Mouse (Mus musculus): ENCODE data around the gene 1110004F10Rik.
A peak's percentile ranks its signal among the peaks of the same experiment; 100 is the strongest.

The 1110004F10Rik gene

DNA sequence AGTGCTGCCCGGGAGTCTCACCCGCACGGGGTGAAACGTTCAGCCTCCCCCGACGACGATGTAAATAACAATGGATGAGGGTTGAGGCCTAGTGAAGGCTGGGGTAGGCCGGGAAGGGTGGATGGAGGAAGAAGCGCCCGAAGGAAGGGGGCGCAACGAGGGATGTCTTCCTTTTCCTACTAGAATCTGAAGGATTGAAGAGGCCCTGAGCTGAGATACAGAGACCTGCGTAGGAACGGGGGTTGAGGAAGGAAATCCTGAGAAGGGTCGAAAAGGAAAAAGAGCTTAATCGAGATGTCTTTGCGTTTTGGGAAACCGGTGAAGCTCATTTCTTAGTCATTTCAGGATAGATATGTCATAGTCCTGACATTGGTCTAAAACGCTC, 54.3 kb downstream of the 1110004F10Rik start:
- DNase-seq (ENCODE audit: low spot score) = peak; percentile 17

DNA sequence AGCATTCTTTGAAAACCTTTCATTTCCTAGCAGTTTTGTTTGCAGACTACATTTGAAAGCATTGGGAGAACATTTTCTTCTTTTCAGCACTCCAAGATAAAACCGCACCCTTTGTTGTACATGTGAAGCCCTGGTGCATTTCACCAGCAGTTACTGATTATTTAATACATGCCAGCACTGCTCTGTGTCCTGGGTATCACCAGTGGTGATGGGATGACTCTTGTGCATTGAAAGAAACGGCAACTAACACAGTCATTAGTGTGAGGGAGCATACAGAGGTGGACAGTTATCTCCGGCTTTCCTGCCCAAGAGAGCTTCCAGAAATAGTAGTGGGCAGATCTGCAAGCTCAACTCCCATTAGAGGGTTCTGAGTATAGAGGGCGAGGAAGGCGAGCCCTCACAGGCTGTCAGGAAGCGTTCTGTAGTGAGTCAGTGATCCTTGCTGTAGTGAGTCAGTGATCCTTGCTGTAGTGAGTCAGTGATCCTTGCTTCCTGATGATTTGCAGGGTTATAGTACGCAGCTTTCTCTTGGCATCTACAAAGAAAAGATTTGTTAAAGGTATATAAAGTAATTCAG, 60.8 kb downstream of the 1110004F10Rik start:
- no peak for DNase-seq (ENCODE audit: low spot score)

DNA sequence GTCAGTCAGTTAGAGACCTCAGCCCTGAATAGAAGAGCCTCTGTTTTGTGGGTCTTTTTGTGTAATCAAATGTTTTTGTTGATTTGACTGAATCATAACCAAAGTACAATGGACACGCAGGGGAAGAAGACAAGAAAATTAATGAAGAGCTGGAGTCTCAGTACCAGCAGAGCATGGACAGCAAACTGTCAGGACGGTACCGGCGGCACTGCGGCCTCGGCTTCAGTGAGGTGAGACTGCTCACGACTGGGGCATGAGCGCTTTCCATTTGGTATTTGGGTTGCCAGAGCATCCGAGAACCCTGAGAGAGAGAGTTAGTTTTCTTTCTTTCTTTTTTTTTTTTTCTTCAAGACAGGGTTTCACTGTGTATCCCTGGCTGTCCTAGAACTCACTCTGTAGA, 63.9 kb downstream of the 1110004F10Rik start:
- DNase-seq (ENCODE audit: low spot score) = no peak

DNA sequence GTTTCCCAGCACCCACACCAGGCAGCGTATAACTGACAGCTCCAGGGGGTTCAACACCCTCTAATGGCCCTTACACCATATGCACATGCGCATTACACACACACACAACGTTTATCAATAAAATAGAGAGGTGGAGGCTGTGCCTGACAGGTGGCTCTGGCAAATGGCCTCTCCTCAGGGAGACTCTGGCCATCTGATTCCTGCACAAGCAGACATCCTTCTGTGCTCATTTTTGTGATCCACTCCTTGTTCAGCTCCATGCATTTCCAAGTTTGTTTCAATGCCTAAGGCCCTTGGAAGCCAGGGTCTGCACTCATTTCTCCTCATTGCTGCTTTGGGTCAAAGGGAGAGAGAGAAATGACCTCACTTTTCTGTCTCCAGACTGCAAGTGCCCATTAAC, 71.5 kb downstream of the 1110004F10Rik start:
- DNase-seq (ENCODE audit: low spot score) = no peak

DNA sequence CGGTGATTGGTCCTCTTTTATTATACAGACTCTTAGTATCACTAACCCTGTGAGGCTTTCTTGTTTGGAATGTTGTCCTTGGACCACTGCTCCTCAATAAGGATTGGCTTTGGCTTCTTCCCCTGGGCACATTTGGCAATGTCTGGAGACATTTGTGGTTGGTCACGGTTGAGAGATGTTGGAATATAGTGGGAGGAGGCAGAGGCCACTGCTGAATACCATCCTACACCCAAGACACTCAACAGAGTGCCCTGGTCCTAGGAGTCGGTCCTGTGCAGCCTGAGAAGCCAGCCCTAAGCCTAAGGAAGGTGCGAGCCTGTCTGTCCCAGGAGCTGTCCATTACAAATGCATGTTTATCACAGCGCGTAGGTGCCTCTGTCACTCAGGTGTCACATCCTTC, 72.3 kb downstream of the 1110004F10Rik start:
- no peak for DNase-seq (ENCODE audit: low spot score)

DNA sequence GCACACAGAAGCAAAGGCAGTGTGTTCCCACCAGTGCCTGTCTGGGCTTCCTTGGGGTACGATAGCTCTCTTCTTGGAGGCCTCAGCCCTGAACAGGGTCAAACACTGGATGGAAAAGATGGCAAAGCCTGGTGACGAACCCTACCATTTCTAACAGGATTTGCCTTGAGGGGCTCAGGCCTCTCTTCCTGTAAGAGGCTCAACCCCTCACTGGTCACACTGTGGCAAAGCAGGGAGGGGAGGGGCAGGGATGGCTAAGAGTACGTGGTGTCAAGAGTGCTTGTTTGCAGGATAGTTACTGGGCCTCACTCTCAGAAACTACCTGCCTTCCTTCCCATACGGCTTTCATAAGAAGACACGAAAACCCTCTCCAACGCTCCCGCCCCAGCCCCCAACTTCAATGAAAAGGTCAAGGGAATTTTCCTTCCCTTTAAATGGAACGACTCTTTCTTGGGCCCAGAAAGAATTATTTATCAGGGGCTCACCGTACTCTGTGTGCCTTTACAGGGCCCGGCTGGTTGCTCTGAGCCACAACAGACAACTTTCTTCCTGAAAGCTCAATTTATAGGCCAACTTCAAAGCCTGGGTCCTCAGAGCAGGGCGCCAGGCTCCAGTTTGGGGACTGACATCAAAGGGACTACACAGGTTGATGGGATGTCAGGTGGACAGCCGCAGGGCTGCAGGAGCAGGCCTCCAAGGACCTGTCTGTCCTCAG, 76.2 kb downstream of the 1110004F10Rik start:
- DNase-seq (ENCODE audit: low spot score) = no peak

DNA sequence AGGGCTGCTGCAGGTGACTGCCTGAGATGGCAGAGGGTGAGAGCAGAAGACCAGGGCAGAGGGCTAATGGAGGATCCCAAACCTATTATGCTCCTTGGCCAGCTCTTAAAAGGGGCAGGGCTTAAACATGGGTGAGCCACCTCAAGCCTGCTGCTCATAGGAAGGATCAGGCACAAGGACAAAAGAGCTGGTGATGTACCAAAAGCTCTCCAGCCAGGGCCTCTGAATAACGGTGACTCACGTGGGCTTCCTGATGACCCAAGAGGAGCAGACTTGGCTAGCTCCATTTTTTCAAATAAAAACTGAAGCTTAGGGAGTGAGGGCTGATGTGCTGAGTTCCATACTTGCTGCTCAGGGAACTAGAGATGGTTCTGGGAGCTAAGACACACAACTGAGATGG, 76.8 kb downstream of the 1110004F10Rik start:
- DNase-seq (ENCODE audit: low spot score) = no peak

DNA sequence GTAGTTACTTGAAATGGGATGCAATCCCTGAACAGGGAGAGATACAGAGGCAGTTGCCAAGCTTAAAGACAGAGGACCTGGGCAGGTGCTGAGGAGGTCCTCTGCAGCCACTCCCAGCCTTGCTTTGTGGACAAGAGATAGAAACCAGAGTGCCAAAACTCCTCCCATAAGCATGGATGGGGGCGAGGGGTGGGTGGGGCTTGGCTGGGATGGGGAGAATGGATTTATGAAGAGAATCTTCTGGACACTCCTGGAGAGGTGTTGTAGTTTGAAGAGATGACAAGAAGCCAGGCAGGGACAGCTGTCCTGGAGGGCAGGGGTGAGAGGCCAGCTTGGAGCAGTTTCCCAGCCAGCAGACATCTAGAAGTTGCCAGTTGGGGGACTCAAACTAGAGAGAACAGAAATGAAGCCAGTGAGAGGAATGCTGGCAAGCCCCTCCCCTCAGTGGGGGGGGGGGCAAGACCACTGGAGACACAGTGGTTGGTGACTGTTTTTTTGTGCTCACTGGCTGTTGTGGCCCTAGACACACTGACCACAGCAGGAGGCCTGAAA, 80.2 kb downstream of the 1110004F10Rik start:
- DNase-seq (ENCODE audit: low spot score) = no peak

DNA sequence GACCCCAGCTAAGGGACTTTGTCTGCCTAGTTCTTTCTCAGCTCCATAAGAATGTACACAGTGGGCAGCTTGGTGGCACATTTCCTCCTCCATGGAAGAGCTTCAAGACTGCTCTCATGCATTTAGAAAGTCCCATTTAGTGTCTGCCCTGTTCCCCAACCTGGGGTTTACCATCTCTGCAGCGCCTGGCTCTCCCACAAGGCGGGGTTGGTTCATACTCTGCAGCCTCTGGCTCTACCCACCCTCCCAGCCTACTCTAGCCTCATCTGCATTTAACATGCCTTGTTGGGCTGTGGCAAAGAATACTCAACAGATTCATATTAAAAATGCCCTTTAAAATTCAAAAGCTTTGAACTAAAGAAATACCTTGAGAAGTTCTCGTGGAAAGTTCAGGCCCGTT, 81.5 kb downstream of the 1110004F10Rik start:
- no peak for DNase-seq (ENCODE audit: low spot score)

DNA sequence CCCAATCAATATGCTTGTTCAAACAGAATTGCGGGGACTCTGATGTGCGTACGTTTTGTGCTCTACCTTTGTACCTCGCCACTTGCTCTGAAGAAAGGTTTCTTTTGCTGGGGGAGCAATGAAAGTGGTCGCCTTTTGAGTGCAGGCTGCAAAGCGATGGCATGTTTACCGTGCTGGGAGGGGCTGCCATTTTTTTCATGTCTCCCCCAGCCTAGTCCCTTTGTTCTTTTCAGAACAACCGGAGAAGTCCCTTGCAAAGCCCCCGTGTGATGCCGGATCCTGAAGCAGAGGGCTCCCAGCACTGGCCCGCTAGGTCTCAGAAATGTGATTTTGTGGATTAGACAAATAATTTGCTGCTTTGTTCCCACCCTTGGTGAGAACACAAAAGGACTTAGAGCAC, 82.0 kb downstream of the 1110004F10Rik start:
- no peak for DNase-seq (ENCODE audit: low spot score)

DNA sequence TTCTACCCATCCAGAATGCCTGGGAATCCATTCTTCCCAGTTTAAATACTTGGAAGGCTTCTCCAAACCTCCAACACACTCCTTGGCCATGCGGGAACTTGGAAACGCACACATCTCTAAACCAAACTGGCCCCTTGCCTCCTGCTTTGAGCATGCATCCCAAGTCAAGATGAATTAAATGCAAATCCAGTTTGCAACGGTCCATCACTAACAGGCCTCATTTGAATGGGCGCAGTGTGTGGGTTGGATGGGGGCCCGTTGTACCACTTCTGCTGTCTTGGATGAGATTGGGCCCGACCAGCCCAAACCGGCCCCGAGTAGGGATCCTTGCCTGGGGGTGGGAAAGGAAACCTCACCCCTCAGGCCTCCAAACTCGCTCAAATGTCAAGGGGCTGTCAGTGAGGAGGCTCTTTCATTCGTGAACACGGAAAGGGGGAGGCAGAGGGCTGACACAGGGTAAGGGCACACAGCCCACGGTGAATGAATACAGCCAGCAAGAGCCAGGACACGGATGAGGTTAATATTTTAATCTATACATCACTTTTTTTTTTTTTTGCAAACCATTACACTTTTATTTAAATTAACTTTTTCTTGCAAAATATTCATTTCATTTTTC, 83.9 kb downstream of the 1110004F10Rik start:
- no peak for DNase-seq (ENCODE audit: low spot score)

DNA sequence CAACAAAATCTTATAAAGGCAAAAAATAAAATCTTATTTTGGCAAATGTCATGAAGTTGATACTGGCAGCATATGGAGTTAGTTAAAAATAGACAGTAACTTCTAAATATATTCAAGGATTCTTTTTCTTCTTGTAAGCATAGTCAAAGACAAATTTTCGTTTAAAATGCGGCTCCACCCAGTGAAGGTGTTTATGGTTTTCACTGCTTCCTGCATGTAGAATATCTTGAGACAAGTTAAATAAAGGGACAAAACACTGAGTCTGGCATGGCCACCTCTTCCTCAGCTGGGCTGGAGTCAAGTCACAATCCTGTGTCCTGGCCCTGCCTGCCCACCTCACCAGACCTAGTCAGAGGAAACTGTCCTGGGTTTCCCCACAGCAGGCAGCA, 84.4 kb downstream of the 1110004F10Rik start:
- no peak for DNase-seq (ENCODE audit: low spot score)

DNA sequence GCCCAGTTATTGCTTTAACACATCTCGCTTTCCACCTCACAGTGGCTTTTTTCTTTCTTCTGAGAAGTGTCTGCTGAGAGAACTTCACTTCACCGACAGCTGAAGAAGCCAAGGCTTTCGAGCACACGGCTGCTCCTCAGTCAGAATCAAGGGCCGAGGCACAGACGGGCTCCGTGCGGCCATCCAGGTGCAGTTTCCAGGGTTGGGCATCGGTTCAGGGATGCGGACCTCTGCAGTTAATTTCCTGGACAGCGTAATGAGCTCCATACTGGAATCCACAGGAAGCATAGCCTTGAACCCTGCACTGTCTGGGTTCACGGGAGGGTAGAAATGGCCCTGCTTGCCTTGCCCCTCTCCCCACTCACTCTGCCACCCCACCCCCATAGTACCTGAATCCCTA, 84.9 kb downstream of the 1110004F10Rik start:
- no peak for DNase-seq (ENCODE audit: low spot score)

DNA sequence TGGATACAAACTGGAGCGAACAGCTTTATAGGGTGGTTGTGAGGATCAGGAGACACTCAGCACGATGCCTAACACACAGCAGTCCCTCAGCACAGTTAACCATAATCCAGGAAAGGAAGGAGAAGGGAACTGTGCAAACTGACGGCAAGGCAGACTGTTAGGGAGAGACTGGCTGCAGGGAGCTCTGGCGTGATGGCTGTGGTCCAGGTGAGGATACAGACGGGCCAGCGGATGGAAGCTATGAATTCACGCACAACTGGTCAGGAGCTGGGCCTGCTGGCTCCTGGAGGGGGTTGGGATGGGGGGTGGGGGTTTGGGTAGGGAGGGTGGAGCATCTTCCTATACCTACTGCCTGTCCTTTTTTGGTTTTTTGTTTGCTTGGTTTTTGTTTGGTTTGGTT, 86.5 kb downstream of the 1110004F10Rik start:
- no peak for DNase-seq (ENCODE audit: low spot score)

DNA sequence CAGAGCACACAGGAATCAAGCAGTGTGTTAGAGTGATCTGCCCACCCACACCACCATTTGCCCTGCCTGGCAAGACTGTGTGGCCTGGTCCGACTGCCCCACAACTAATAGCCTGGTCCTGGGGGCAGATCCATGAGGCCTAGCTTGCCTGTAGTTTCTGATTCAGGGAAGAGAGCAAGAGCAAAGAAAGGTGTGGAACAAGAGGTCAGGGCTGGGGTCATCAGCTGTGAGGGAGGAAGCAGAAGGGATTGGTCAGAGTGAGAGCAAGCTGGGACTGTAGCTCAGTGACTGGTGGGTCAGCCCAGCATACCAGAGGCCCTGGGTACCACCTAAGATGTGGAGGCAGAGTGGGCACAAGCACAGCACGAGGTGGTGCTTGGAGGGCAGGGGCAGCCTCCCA, 87.9 kb downstream of the 1110004F10Rik start:
- DNase-seq (ENCODE audit: low spot score) = no peak

DNA sequence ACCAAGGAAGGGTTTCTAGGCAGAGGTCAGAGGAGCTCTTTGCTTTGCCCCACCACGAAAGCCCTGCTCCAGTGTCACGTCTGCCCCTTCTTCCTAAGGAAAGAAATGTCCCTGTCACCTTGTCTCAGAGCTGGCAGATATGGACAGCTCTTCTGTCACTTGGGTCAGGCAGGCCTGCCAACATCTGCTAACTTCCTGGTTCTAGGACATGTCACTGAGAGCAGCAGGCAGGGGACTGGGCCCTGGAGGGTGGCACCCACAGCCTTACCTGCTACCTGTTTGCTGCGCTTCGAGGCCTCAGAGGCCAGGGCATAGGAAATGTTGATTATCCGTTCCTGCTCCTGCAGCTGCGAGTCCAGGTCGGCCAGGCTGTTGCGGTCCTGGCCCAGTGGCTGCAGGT, 89.1 kb downstream of the 1110004F10Rik start:
- DNase-seq (ENCODE audit: low spot score) = no peak

DNA sequence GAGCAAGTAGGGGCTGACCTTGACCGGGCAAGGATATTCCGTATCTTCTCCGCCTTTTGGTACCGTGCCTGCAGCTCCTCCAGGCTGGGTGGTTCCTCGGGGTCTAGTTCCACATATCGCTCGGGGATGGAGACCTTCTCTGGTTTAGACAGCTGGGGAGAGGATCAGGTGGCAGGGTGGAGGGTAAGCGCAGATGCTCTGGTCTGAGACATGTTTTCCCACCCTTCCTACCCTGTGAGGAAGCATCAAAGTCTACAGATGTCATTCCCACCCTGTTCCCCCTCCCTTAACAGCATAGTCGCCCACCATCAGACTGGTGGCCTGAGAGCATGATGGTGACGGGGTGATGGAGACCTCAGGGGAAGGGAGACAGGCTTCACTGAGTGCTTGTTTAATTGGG, 90.2 kb downstream of the 1110004F10Rik start:
- no peak for DNase-seq (ENCODE audit: low spot score)

DNA sequence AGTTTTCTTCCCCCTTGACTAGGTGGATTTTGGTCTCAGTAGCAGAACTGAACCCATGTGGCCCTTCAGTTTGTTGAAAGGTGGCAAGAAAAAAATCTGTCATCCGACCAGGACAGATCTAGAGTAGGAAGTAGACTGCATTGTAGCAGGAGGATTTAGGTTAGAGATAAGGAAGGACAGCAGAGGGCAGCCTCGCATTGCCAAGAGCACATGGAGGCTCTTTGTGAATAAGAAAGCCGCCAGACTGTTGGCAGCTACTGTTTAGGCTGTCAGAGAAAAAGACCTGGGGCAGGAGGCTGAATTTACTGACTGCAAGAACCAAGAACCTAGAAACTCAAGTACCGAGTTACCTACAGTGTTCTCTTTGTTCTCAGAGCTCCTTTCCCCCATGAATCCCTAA, 92.2 kb downstream of the 1110004F10Rik start:
- peak; percentile 61 for DNase-seq (ENCODE audit: low spot score)

DNA sequence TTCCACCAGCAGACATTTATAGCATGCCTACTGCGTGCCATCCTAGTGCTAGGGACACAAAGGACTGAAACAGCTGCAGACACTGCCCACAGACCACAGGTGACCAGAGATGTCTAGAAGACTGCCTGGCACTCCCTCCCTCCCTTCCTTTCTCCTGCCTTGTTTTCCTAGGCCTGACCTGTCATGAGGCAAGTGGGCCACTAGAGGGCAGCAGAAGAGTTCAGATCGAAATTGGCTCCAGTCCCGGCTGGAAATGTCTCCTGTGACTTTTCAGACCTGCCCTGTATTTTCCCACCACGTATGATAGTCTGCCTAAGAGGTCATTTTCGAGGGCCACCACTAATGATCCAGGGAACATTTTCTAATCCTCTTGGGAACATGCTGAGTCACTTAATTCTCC, 92.9 kb downstream of the 1110004F10Rik start:
- peak; percentile 90 for DNase-seq (ENCODE audit: low spot score)

DNA sequence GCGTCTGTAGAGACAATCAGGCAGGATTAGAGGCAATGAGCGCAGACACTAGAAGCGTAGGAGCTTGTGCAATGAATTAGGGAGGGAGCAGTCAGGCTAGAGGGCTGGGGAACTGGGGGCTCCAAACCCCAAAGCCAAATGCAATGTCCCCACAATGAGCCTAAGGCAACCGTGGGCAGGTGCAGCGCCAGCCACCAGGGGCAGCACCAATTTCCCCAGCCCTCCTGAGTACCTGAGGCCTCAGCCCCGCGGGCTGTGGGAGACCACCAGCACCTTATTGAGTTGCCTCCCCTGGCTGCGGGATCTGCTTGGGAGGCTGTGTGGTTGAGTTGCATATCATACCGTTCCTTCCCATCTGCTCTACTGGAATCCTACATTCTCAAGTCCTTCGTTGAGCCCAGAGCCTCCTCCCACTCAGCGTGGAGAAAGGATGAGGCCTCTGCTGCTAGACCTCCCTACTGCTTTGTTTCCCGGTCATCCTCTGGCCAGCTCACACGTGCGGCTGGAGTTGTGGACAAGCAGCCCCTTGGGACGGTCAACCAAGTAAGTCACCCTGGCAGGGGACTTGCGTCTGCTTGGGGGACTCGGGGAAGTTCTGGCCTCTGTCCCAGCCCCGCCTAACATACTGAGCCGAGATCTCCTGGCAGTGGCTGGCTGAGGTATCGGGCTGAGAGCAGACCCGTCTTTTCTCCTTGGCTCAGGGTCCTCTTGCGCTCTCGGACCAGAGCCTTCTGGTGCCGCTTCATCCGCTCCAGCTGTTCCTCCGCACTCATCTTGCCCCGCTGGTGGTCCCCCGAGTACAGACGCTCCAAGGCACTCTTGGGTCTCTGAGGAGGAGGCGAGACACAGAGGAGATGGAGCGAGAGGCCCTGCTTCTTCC, 95.5 kb downstream of the 1110004F10Rik start:
- DNase-seq (ENCODE audit: low spot score) = no peak

DNA sequence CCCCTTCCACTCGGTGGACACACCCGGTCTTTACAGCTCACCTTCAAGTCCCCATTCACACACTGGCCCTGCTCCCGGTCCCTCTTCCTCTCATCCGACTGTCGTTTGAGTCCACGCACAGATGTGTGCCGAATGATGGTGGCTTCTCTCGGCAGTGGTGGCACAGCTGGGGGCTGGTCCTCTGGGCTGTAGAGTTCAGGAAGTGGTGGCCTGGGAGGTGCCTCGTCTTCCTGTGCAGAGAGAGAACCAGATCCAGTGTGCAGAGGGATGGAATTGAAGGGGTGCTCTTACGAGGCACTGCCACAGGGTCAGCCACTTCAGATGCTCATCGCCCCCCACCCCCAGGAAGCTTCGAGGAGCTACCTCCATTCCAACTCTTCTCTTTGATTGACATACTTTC, 98.0 kb downstream of the 1110004F10Rik start:
- no peak for DNase-seq (ENCODE audit: low spot score)

DNA sequence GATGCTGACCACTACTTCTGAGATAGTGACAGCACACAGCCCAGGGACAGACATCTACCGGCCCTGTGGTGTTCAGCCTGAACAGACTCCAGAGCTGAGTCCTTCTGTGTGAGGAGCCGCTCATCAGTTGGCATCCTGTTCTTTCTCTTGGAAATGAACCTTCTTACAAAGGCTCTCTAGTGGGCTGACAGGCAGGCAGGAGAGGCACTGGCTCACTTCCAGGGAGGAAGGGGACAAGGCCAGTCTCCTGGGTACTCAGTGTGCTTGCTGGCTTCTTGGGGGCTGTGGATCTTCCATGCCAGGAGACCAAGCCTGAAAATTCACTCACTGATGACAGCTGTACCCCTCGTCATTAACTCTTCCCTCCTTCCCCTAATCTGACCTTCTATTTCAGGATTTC, 98.5 kb downstream of the 1110004F10Rik start:
- no peak for DNase-seq (ENCODE audit: low spot score)
